Mouse (Mus musculus) neural tube, embryonic 12.5 days (tissue): ENCODE measurements around the gene Cwc27. TPM values are rescaled to one million over a fixed set of nuclear protein-coding genes. Genes with fewer than 3 reads are reported as not detected.

Source experiments
- ATAC-seq: fragments of 200-750 bp; cut with Nextera tagmentation; 2 replicates; pipeline ENCODE4 v1.8.0; 2017; ENCODE audit warnings: low read depth, mild to moderate bottlenecking, moderate TSS enrichment, moderate library complexity; ENCODE audit not compliant: low FRiP score
- H3K27ac ChIP-seq: fragments of 300-500 bp; sonication (generic); 2 replicates; pipeline ENCODE4 v1.5.1; 2016
- H3K27me3 ChIP-seq: fragments of 300-500 bp; sonication (generic); replicated peaks from 2 replicates; pipeline ENCODE4 v1.6.1; 2016; ENCODE audit warnings: mild to moderate bottlenecking
- H3K36me3 ChIP-seq: fragments of 300-500 bp; sonication (generic); 2 replicates; pipeline ENCODE4 v1.6.1; 2016; ENCODE audit warnings: mild to moderate bottlenecking
- H3K4me1 ChIP-seq: fragments of 300-500 bp; sonication (generic); 2 replicates; pipeline ENCODE4 v1.6.1; 2016
- H3K4me2 ChIP-seq: fragments of 300-500 bp; sonication (generic); replicated peaks from 2 replicates; pipeline ENCODE4 v1.6.1; 2016; ENCODE audit warnings: mild to moderate bottlenecking
- H3K4me3 ChIP-seq: fragments of 300-500 bp; sonication (generic); 2 replicates; pipeline ENCODE4 v1.5.1; 2016
- H3K9ac ChIP-seq: fragments of 300-500 bp; sonication (generic); 2 replicates; pipeline ENCODE4 v1.6.1; 2016; ENCODE audit warnings: mild to moderate bottlenecking
- H3K9me3 ChIP-seq: fragments of 300-500 bp; sonication (generic); 2 replicates; pipeline ENCODE4 v1.6.1; 2016; ENCODE audit warnings: mild to moderate bottlenecking
- WGBS: fragments of 180-500 bp; shearing (Covaris S2); methylation state at CpG from one replicate; pipeline ENCODE4 v1.1.7; 2016; 5-methylcytosine and 5-hydroxymethylcytosine counted together
- polyA plus RNA-seq: library from polyadenylated mRNA; unstranded; fragments of >200 nt; fragmentation: Nextera tagmentation; extraction: Ambion mirVana; gene quantifications from 2 replicates; pipeline ENCODE4 v1.2.1, GENCODE M21; 2016

Cwc27 gene
- polyA plus RNA-seq, 1 experiment from 2014 or later, result 27.6 TPM

GRCm38 (mm10) chr13:104821192-104821591 is 4.2 kb upstream of the Cwc27 start:
- H3K4me2 ChIP-seq, result no peak overlapping the region
- H3K9me3 ChIP-seq, result no peaks in the 10 kb centered on the region
- no peak overlapping the region for H3K9ac ChIP-seq
- no peaks in the 10 kb centered on the region for H3K27me3 ChIP-seq
- H3K27ac ChIP-seq, result no peak overlapping the region
- H3K4me1 ChIP-seq, result peaks cover 13% of the 10 kb centered on the region
- H3K4me3 ChIP-seq, result no peak overlapping the region
- no peaks in the 10 kb centered on the region for H3K36me3 ChIP-seq
- ATAC-seq, result no peak

- no peaks in the 10 kb centered on the region for H3K36me3 ChIP-seq
- peaks cover 17% of the 10 kb centered on the region for H3K4me1 ChIP-seq
- H3K9ac ChIP-seq, result peak overlapping the region; percentile 79
- H3K4me3 ChIP-seq, result peak overlapping the region; percentile 65
- no peak for ATAC-seq
- H3K27me3 ChIP-seq, result no peaks in the 10 kb centered on the region
- H3K9me3 ChIP-seq, result no peaks in the 10 kb centered on the region
- WGBS, result 59% methylated on average over 12 of the region's 12 CpGs
- peak overlapping the region; percentile 73 for H3K4me2 ChIP-seq
- no peak overlapping the region for H3K27ac ChIP-seq
Observed at GRCm38 (mm10) chr13:104817696-104818095, 754 bp upstream of the Cwc27 start.

GRCm38 (mm10) chr13:104816270-104816634 is 690 bp downstream of the Cwc27 start:
- Histone ChIP-seq H3K9ac (peak overlapping the region; percentile 79), H3K4me2 (peak overlapping the region; percentile 73), H3K27ac (no peak overlapping the region), H3K4me3 (peak overlapping the region; percentile 65), H3K9me3 (no peaks in the 10 kb centered on the region), H3K36me3 (no peaks in the 10 kb centered on the region), H3K4me1 (peaks cover 17% of the 10 kb centered on the region), H3K27me3 (no peaks in the 10 kb centered on the region)
- ATAC-seq, result peak; percentile 11; the same call in 1 of the 2 replicates
- WGBS, result 7% methylated on average over 8 of the region's 8 CpGs

GRCm38 (mm10) chr13:104805681-104806080 is 11.3 kb downstream of the Cwc27 start:
- H3K4me2 ChIP-seq, result no peak overlapping the region
- ATAC-seq, result no peak
- no peak overlapping the region for H3K27ac ChIP-seq
- H3K4me3 ChIP-seq, result no peak overlapping the region
- H3K36me3 ChIP-seq, result peaks cover 3% of the 10 kb centered on the region
- H3K27me3 ChIP-seq, result no peaks in the 10 kb centered on the region
- no peaks in the 10 kb centered on the region for H3K4me1 ChIP-seq
- WGBS, result 71% methylated on average over 3 of the region's 3 CpGs
- H3K9me3 ChIP-seq, result no peaks in the 10 kb centered on the region
- H3K9ac ChIP-seq, result no peak overlapping the region

- Histone ChIP-seq H3K4me2 (no peak overlapping the region), H3K36me3 (peaks cover 17% of the 10 kb centered on the region), H3K27ac (no peak overlapping the region), H3K9ac (no peak overlapping the region), H3K4me3 (no peak overlapping the region), H3K4me1 (no peaks in the 10 kb centered on the region), H3K9me3 (no peaks in the 10 kb centered on the region), H3K27me3 (no peaks in the 10 kb centered on the region)
- ATAC-seq, result no peak
- WGBS, result 89% methylated on average over 7 of the region's 7 CpGs
Observed at GRCm38 (mm10) chr13:104799566-104800182, 17.3 kb downstream of the Cwc27 start.

- H3K27ac ChIP-seq, result no peak overlapping the region
Observed at GRCm38 (mm10) chr13:104799067-104799466, 17.9 kb downstream of the Cwc27 start.

GRCm38 (mm10) chr13:104794421-104794820 is 22.5 kb downstream of the Cwc27 start:
- H3K9ac ChIP-seq, result no peak overlapping the region
- H3K4me1 ChIP-seq, result no peaks in the 10 kb centered on the region
- H3K4me2 ChIP-seq, result no peak overlapping the region
- no peaks in the 10 kb centered on the region for H3K27me3 ChIP-seq
- H3K36me3 ChIP-seq, result peaks cover 20% of the 10 kb centered on the region
- no peak for ATAC-seq
- no peak overlapping the region for H3K4me3 ChIP-seq
- 89% methylated on average over 3 of the region's 3 CpGs for WGBS
- no peak overlapping the region for H3K27ac ChIP-seq
- no peaks in the 10 kb centered on the region for H3K9me3 ChIP-seq

More at GRCm38 (mm10) chr13:104799067-104799466, 17.9 kb downstream of the Cwc27 start:
- Histone ChIP-seq H3K9ac (no peak overlapping the region), H3K4me2 (no peak overlapping the region), H3K4me3 (no peak overlapping the region), H3K4me1 (no peaks in the 10 kb centered on the region), H3K36me3 (peaks cover 21% of the 10 kb centered on the region), H3K9me3 (no peaks in the 10 kb centered on the region), H3K27me3 (no peaks in the 10 kb centered on the region)
- WGBS, result 94% methylated on average over 8 of the region's 8 CpGs
- no peak for ATAC-seq

- Histone ChIP-seq H3K36me3 (peaks cover 16% of the 10 kb centered on the region), H3K27me3 (no peaks in the 10 kb centered on the region), H3K4me1 (no peaks in the 10 kb centered on the region), H3K4me2 (no peak within 1 kb of the TSS), H3K4me3 (no peak within 1 kb of the TSS), H3K9me3 (no peaks in the 10 kb centered on the region), H3K27ac (no peak within 1 kb of the TSS), H3K9ac (no peak within 1 kb of the TSS)
- ATAC-seq, result no peak
- 92% methylated on average over 11 of the region's 11 CpGs for WGBS
Observed at GRCm38 (mm10) chr13:104792184-104792583, 24.8 kb downstream of the Cwc27 start, which contains the start of gene Srek1ip1. TSS of gene Srek1ip1 (plus strand) at chr13:104792484.

- Histone ChIP-seq H3K36me3 (peaks cover 12% of the 10 kb centered on the region), H3K9me3 (no peaks in the 10 kb centered on the region), H3K4me3 (no peak overlapping the region), H3K4me1 (no peaks in the 10 kb centered on the region), H3K27ac (no peak overlapping the region), H3K9ac (no peak overlapping the region), H3K4me2 (no peak overlapping the region), H3K27me3 (no peaks in the 10 kb centered on the region)
- 26% methylated on average over 2 of the region's 2 CpGs for WGBS
- ATAC-seq, result peak; percentile 48; the same call in 1 of the 2 replicates
Observed at GRCm38 (mm10) chr13:104789663-104790062, 27.3 kb downstream of the Cwc27 start.

- Histone ChIP-seq H3K4me3 (no peak overlapping the region), H3K9ac (no peak overlapping the region), H3K27me3 (no peaks in the 10 kb centered on the region), H3K36me3 (peaks cover 18% of the 10 kb centered on the region), H3K9me3 (no peaks in the 10 kb centered on the region), H3K4me1 (no peaks in the 10 kb centered on the region), H3K4me2 (no peak overlapping the region), H3K27ac (no peak overlapping the region)
- no peak for ATAC-seq
- WGBS, result 98% methylated on average over 4 of the region's 4 CpGs
Observed at GRCm38 (mm10) chr13:104787260-104787659, 29.7 kb downstream of the Cwc27 start.

- Histone ChIP-seq H3K36me3 (peaks cover 10% of the 10 kb centered on the region), H3K9me3 (no peaks in the 10 kb centered on the region), H3K4me1 (no peaks in the 10 kb centered on the region), H3K4me2 (no peak overlapping the region), H3K9ac (no peak overlapping the region), H3K4me3 (no peak overlapping the region), H3K27ac (no peak overlapping the region), H3K27me3 (no peaks in the 10 kb centered on the region)
- no peak for ATAC-seq
- WGBS, result 83% methylated on average over 1 of the region's 1 CpGs
Observed at GRCm38 (mm10) chr13:104779104-104779670, 37.8 kb downstream of the Cwc27 start.

- WGBS, result 85% methylated on average over 3 of the region's 3 CpGs
- Histone ChIP-seq H3K9ac (no peak overlapping the region), H3K27me3 (no peaks in the 10 kb centered on the region), H3K4me2 (no peak overlapping the region), H3K4me3 (no peak overlapping the region), H3K9me3 (no peaks in the 10 kb centered on the region), H3K27ac (no peak overlapping the region), H3K36me3 (no peaks in the 10 kb centered on the region), H3K4me1 (no peaks in the 10 kb centered on the region)
- no peak for ATAC-seq
Observed at GRCm38 (mm10) chr13:104763193-104763592, 53.7 kb downstream of the Cwc27 start.

GRCm38 (mm10) chr13:104762401-104762800 is 54.5 kb downstream of the Cwc27 start:
- no peaks in the 10 kb centered on the region for H3K27me3 ChIP-seq
- no peak overlapping the region for H3K9ac ChIP-seq
- 96% methylated on average over 4 of the region's 4 CpGs for WGBS
- H3K36me3 ChIP-seq, result no peaks in the 10 kb centered on the region
- H3K9me3 ChIP-seq, result no peaks in the 10 kb centered on the region
- H3K4me3 ChIP-seq, result no peak overlapping the region
- ATAC-seq, result no peak
- H3K27ac ChIP-seq, result no peak overlapping the region
- H3K4me2 ChIP-seq, result no peak overlapping the region
- no peaks in the 10 kb centered on the region for H3K4me1 ChIP-seq
